Mouse (Mus musculus): Measurements from ENCODE around the gene Osbpl3. TPM values are rescaled to one million over a fixed set of nuclear protein-coding genes. Genes with fewer than 3 reads are reported as not detected.

The Osbpl3 gene
- 12.0 and 12.7 TPM in 2 replicates for polyA plus RNA-seq (2016; fragmentation: Nextera tagmentation; extraction: Ambion mirVana)

DNA sequence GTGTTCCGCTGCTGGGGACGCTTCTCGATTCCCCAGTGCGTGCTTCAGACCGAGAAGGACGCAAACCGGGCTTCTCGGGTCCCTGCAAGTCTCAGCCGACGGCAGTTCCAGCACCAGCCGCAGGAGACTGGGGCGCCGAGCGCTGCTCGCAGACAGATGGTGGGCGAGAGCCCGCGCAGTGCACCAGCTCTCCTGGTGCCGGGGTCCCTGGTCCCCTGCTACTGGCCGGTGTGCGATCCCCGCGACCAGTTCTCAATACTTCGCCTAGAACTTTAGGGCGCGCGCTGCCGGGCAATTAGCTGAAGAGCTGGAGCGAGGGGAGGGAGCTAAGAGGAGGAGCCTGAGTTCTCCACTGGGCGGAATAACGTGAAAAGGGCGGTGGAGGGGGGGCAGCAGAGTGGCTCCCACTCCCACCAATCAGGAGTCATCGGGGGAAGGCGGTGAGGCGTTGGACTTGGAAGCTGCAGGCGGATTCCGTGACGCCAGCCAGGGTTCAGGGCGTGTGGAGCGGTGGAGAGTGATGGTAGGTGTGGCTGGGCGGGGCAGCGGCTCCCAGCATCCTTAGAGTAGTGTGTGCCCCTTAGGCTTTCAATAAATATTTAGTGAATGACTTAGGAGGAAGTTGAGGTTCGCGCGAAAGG, at the start of gene Osbpl3:
Gene Osbpl3, minus strand, starts transcription at position 373 of the 641 bp plus-strand sequence.
- Histone ChIP-seq H3K27me3 (no peaks in the 10 kb centered on the region), H3K36me3 (no peaks in the 10 kb centered on the region), H3K27ac (peak within 1 kb of the TSS; percentile 86), H3K9ac (peak within 1 kb of the TSS; percentile 75), H3K4me1 (peaks cover 20% of the 10 kb centered on the region), H3K9me3 (no peaks in the 10 kb centered on the region), H3K4me2 (replicated peaks) (peak within 1 kb of the TSS; percentile 93), H3K4me3 (peak within 1 kb of the TSS; percentile 67)
- ATAC-seq (ENCODE audit: insufficient number of reproducible peaks, insufficient read depth, low FRiP score, low TSS enrichment) = peak; percentile 97
- under 1% methylated on average over 45 of the region's 45 CpGs for WGBS

DNA sequence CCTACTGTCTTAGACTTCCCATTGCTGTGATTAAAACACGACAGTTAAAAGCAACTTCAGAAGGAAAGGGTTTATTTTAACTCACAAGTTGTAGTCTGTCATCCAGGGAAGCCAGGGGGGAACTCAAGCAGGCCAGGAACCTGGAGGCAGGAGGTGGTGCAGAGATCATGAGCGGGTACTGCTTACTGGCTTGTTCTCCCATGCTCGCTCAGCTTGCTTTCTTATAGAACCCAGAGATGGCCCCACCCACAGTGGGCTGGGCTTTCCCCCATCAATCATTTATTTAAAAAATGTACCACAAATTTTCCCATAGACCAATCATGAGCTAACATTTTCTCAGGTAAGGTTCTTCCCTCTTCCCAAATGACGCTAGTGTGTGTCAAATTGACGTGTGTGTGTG, 49.5 kb upstream of the Osbpl3 start:
- H3K27ac ChIP-seq = no peak overlapping the region
- WGBS = 89% methylated on average over 5 of the region's 5 CpGs
- H3K36me3 ChIP-seq = no peaks in the 10 kb centered on the region
- no peak overlapping the region for H3K9ac ChIP-seq
- no peaks in the 10 kb centered on the region for H3K27me3 ChIP-seq
- no peaks in the 10 kb centered on the region for H3K9me3 ChIP-seq
- no peak overlapping the region for H3K4me3 ChIP-seq
- ATAC-seq (ENCODE audit: insufficient number of reproducible peaks, insufficient read depth, low FRiP score, low TSS enrichment) = no peak
- no peaks in the 10 kb centered on the region for H3K4me1 ChIP-seq
- no peak overlapping the region for H3K4me2 ChIP-seq (replicated peaks)

DNA sequence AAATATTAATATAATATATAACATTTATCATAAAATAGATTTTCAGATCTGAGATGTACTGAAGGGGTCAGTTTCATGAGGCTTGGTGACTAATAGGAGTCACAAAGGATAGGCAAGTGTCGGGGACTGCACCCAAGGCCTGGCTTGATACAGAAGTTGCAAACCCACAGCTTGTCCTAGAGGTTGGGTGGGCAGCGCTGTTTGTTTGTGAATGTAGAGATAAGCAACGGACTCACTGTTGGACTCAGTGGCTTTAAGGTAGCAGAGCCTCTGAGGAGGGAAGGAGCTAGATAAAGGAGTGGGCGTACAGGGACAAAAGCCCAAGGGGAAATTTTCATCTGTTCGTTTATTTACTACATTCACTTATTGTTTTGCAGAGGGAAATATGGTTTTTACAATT, 48.7 kb upstream of the Osbpl3 start:
- no peaks in the 10 kb centered on the region for H3K4me1 ChIP-seq
- ATAC-seq (ENCODE audit: insufficient number of reproducible peaks, insufficient read depth, low FRiP score, low TSS enrichment) = no peak
- no peak overlapping the region for H3K9ac ChIP-seq
- H3K4me2 ChIP-seq (replicated peaks) = no peak overlapping the region
- H3K9me3 ChIP-seq = no peaks in the 10 kb centered on the region
- H3K36me3 ChIP-seq = no peaks in the 10 kb centered on the region
- 89% methylated on average over 5 of the region's 5 CpGs for WGBS
- H3K27ac ChIP-seq = 0 out of 2 replicates have a peak overlapping the region, but pooled peaks have one; percentile 11
- no peaks in the 10 kb centered on the region for H3K27me3 ChIP-seq
- H3K4me3 ChIP-seq = no peak overlapping the region

DNA sequence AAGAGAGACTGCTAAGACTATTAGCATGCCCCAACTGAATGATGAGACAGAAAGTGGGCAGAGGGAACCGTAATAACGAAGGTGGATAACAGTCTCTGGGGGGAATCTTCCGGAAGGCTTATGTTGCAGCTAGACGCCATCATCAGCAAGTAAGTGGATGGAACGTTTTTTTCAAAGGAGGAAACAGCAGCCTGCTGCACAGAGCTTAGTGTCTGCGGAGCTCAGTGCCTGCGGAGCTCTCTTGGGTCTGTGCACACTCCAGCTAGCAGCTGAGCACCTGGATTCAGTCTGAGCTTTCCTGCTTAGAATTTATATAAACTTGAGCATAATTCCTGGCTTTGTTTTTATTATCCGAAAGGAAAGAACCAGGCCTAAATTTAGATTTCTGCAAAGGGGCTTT, 47.8 kb upstream of the Osbpl3 start:
- H3K4me3 ChIP-seq = no peak overlapping the region
- no peaks in the 10 kb centered on the region for H3K36me3 ChIP-seq
- 38% methylated on average over 8 of the region's 8 CpGs for WGBS
- no peaks in the 10 kb centered on the region for H3K4me1 ChIP-seq
- no peak overlapping the region for H3K9ac ChIP-seq
- ATAC-seq (ENCODE audit: insufficient number of reproducible peaks, insufficient read depth, low FRiP score, low TSS enrichment) = no peak
- no peaks in the 10 kb centered on the region for H3K27me3 ChIP-seq
- no peak overlapping the region for H3K4me2 ChIP-seq (replicated peaks)
- H3K27ac ChIP-seq = 0 out of 2 replicates have a peak overlapping the region, but pooled peaks have one; percentile 46
- H3K9me3 ChIP-seq = no peaks in the 10 kb centered on the region

DNA sequence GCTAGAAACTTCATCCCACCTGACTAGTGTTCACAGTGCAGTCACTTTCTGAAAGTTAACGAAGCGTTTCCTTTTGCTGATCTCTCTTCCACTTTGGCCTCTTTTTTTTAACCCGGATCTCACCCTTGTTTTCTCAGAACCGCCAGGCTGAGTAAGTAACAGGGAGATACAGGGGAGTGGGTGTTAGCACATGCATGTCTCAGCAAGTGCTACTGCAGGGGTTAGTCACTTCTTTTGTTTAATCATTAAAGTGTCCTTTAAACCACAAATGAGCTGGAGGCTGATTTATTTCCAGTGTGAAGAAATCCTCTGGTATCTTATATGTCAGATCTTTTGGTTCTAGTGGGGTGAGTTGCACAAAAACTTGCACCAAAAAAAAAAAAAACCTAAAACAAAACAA, 47.0 kb upstream of the Osbpl3 start:
- Histone ChIP-seq H3K27ac (no peak overlapping the region), H3K36me3 (no peaks in the 10 kb centered on the region), H3K4me3 (no peak overlapping the region), H3K9ac (no peak overlapping the region), H3K27me3 (no peaks in the 10 kb centered on the region), H3K4me1 (no peaks in the 10 kb centered on the region), H3K9me3 (no peaks in the 10 kb centered on the region), H3K4me2 (replicated peaks) (no peak overlapping the region)
- 75% methylated on average over 4 of the region's 4 CpGs for WGBS
- ATAC-seq (ENCODE audit: insufficient number of reproducible peaks, insufficient read depth, low FRiP score, low TSS enrichment) = no peak

DNA sequence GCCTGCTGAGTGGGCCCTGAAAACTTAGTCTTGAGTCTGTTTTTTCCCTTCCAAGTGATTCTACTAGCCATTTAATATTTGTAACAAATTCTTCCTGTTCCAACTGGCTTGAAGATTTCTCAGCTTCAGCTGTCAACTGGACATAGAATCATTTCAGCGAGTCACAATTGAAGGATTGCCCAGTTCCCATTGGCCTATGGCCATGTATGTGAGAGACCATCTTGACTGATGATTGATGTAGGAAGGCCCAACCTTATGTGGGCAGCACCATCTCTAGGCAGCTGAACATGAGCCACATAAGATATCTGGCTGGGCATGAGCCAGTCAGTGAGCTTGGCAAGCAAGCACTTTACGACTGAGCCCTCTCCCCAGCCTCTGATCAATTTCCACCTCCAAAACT, 42.3 kb upstream of the Osbpl3 start:
- no peaks in the 10 kb centered on the region for H3K27me3 ChIP-seq
- no peak for ATAC-seq (ENCODE audit: insufficient number of reproducible peaks, insufficient read depth, low FRiP score, low TSS enrichment)
- 92% methylated on average over 2 of the region's 2 CpGs for WGBS
- H3K4me2 ChIP-seq (replicated peaks) = no peak overlapping the region
- no peaks in the 10 kb centered on the region for H3K9me3 ChIP-seq
- no peak overlapping the region for H3K9ac ChIP-seq
- H3K4me1 ChIP-seq = no peaks in the 10 kb centered on the region
- no peak overlapping the region for H3K27ac ChIP-seq
- no peak overlapping the region for H3K4me3 ChIP-seq
- no peaks in the 10 kb centered on the region for H3K36me3 ChIP-seq

DNA sequence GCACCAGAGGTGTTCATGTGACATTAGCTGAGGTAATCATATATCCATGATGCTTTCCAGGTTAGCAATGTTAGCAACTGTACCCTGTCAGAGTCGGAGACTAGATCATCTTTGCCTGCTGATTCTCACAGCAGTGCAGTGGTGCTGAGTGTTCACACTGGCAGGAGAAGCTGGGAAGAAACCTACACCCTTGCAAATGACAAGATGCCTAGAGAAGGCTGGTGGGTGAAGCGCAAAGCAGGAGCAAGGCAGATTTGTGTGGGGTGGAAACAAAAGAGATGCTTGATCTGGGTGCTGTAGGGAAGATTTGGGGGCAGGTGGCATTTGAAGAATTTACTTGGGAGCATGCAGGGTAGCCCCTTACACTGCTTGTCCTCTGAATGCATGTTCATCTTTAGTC, 34.5 kb upstream of the Osbpl3 start:
- Histone ChIP-seq H3K27ac (no peak overlapping the region), H3K27me3 (no peaks in the 10 kb centered on the region)
- 70% methylated on average over 2 of the region's 2 CpGs for WGBS

DNA sequence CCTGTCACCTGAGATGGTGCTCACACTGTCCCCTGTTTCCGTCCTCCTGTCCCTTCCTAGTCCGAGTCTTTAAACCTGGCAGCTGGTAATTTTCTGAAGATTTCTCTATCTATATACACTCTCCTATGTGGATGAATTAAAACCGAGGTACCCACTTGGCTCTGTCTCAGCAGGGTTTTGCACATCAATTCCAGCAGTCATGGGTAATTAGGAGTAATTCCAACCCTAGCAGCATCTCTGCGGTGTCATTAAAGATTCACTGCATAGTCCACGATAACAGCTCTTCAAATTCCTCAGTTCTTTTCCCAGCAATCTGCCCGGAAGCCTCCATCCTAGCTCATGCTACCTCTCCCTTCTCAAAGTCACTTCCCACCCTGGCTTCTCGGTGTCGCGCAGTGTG, 33.4 kb upstream of the Osbpl3 start:
- no peak for ATAC-seq (ENCODE audit: insufficient number of reproducible peaks, insufficient read depth, low FRiP score, low TSS enrichment)
- 66% methylated on average over 9 of the region's 9 CpGs for WGBS
- H3K9ac ChIP-seq = no peak overlapping the region

More for the DNA sequence above, 34.5 kb upstream of the Osbpl3 start:
- H3K36me3 ChIP-seq = no peaks in the 10 kb centered on the region
- no peak overlapping the region for H3K4me2 ChIP-seq (replicated peaks)
- H3K9ac ChIP-seq = no peak overlapping the region
- H3K9me3 ChIP-seq = no peaks in the 10 kb centered on the region
- no peak for ATAC-seq (ENCODE audit: insufficient number of reproducible peaks, insufficient read depth, low FRiP score, low TSS enrichment)
- H3K4me3 ChIP-seq = no peak overlapping the region
- H3K4me1 ChIP-seq = no peaks in the 10 kb centered on the region

DNA sequence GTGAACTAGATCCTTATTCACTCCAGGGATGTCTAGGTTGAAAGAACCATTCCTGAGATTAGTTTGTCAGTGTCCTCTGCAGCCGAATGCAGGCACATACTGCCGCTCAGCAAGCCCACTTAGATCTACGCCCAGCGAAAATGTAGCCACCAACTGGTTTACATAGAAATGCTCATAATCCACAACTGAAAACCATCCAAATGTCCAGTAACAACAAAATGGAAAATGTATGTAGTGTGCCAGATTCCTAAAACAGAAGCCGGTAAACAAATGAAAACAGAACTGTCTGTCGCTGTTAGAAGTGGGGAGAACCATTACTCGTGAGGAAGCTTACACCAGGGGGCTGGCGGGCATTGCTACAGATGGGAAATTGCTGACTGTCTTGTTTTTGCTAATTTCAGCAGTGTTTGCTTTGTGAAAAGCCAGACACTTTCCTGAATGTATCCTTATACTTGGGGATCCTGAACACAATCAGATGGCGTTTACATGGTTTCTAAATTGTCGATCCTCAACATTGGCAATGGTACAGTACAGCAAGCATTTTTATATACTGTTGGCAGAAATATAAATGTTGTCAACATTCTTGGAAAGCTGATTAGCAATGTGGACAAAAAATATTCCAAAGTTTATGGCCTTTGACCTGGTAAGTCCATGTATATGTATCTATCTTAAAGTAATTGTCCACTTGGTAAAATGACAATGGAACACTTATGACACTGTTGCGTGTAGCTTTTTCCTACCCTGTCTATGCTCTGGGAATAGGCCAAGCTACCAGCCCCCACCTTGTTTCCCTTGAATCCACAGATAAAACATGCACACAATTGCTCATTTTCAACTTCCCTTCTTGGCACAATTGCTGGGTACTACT, 30.3 kb upstream of the Osbpl3 start:
- H3K4me1 ChIP-seq = no peaks in the 10 kb centered on the region
- no peaks in the 10 kb centered on the region for H3K27me3 ChIP-seq
- no peak overlapping the region for H3K9ac ChIP-seq
- no peak for ATAC-seq (ENCODE audit: insufficient number of reproducible peaks, insufficient read depth, low FRiP score, low TSS enrichment)
- no peak overlapping the region for H3K4me3 ChIP-seq
- no peaks in the 10 kb centered on the region for H3K36me3 ChIP-seq
- H3K9me3 ChIP-seq = no peaks in the 10 kb centered on the region
- H3K4me2 ChIP-seq (replicated peaks) = no peak overlapping the region
- WGBS = 90% methylated on average over 11 of the region's 11 CpGs
- H3K27ac ChIP-seq = no peak overlapping the region

More for the DNA sequence above, 33.4 kb upstream of the Osbpl3 start:
- Histone ChIP-seq H3K4me3 (no peak overlapping the region), H3K9me3 (no peaks in the 10 kb centered on the region), H3K27ac (no peak overlapping the region), H3K36me3 (no peaks in the 10 kb centered on the region), H3K4me1 (no peaks in the 10 kb centered on the region), H3K27me3 (no peaks in the 10 kb centered on the region), H3K4me2 (replicated peaks) (no peak overlapping the region)

DNA sequence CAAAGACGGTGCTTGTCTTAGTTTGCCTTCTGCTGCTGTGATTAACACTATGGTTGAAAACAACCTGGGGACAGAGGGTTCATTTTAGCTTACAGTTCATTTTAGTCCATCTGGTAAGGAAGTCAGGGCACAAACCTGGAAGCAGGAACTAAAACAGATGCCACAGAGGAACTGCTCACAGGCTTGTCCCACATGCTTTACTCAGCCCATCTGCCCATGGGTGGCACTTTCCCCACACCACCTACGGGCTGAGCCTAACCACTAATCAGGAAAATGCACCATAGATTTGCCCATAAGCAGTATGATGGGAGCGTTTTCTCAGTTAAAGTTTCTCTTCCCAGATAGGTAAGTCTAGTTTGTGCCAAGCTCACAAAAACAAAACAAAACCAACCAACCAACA, 27.4 kb upstream of the Osbpl3 start:
- no peak for ATAC-seq (ENCODE audit: insufficient number of reproducible peaks, insufficient read depth, low FRiP score, low TSS enrichment)
- Histone ChIP-seq H3K4me2 (replicated peaks) (no peak overlapping the region), H3K27ac (no peak overlapping the region), H3K36me3 (no peaks in the 10 kb centered on the region), H3K27me3 (no peaks in the 10 kb centered on the region), H3K9ac (no peak overlapping the region), H3K4me1 (no peaks in the 10 kb centered on the region), H3K9me3 (no peaks in the 10 kb centered on the region), H3K4me3 (no peak overlapping the region)
- WGBS = 88% methylated on average over 3 of the region's 3 CpGs

DNA sequence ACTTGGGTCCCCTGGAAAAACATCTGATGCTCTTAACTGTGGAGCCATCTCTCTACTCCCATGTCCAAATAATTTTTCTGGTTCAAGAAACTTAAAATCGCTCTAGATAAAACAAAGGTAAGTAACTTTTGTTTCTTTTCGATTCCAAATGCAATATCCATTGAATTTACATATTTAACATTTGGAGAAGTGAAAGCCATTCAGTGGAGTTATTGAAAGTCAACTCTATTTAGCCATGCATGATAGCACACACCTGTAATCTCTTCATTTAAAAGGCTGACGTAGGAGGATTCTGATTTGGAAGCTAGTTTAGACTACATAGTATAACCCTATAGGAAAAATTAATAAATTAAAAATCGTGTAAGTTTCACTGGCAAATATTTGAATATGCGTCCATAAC, 25.5 kb upstream of the Osbpl3 start:
- no peak overlapping the region for H3K9ac ChIP-seq
- H3K36me3 ChIP-seq = no peaks in the 10 kb centered on the region
- no peak overlapping the region for H3K4me2 ChIP-seq (replicated peaks)
- no peaks in the 10 kb centered on the region for H3K27me3 ChIP-seq
- WGBS = 83% methylated on average over 5 of the region's 5 CpGs
- no peak for ATAC-seq (ENCODE audit: insufficient number of reproducible peaks, insufficient read depth, low FRiP score, low TSS enrichment)
- H3K4me1 ChIP-seq = no peaks in the 10 kb centered on the region
- H3K4me3 ChIP-seq = no peak overlapping the region
- no peak overlapping the region for H3K27ac ChIP-seq
- no peaks in the 10 kb centered on the region for H3K9me3 ChIP-seq

DNA sequence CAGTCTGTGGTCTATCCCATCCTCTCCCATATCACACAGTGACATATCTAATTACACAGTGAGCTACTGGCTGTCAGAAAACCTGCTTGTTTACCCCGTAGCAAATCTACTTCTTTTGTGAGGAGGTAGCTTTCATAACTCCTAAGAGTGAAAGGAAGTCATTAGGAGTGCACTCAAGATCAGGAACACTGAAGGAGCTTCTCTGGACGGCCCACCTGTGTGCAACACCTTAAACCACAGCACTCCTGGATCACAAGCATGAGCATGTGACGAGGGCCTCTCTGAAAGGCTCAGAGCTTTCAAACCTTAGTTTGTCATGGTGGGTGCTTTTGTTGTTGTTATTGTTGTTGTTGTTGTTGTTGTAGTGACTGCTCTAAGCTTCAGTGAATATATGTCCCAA, 10.4 kb upstream of the Osbpl3 start:
- no peaks in the 10 kb centered on the region for H3K9me3 ChIP-seq
- no peak overlapping the region for H3K4me3 ChIP-seq
- no peaks in the 10 kb centered on the region for H3K4me1 ChIP-seq
- no peak overlapping the region for H3K4me2 ChIP-seq (replicated peaks)
- WGBS = 65% methylated on average over 3 of the region's 3 CpGs
- ATAC-seq (ENCODE audit: insufficient number of reproducible peaks, insufficient read depth, low FRiP score, low TSS enrichment) = no peak
- H3K9ac ChIP-seq = no peak overlapping the region
- H3K36me3 ChIP-seq = no peaks in the 10 kb centered on the region
- H3K27me3 ChIP-seq = no peaks in the 10 kb centered on the region
- no peak overlapping the region for H3K27ac ChIP-seq
